Mouse (Mus musculus) megakaryocyte, embryonic 14.5 days (primary cell): ENCODE measurements around the gene Ppp2r3a.

Source experiments
- FLI1 ChIP-seq: IDR thresholded peaks from 2 replicates; pipeline ENCODE4 v1.6.1; 2012; ENCODE audit warnings: low read length, inconsistent platforms, mixed read lengths
- GATA1 ChIP-seq: IDR thresholded peaks from 3 replicates; pipeline ENCODE4 v1.6.1; 2012; ENCODE audit warnings: mixed read lengths, low read length, inconsistent platforms, borderline replicate concordance

DNA sequence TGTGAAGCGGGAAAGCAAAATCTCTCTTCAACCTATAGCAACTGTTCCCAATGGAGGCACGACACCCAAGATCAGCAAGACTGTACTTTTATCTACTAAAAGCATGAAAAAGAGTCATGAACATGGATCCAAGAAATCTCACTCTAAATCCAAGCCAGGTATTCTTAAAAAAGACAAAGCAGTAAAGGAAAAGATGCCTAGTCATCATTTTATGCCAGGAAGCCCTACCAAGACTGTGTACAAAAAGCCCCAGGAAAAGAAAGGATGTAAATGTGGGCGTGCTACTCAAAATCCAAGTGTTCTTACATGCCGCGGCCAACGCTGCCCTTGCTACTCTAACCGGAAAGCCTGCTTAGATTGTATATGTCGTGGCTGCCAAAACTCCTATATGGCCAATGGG lies 150.0 kb downstream of the Ppp2r3a start:
- TF ChIP-seq GATA1 = no peak
- TF ChIP-seq FLI1 = no peak
